Mouse (Mus musculus) kidney, adult 18-20 months (tissue): Measurements from ENCODE around the gene Setd5.

Source experiments
- DNase-seq: peaks from one replicate; pipeline ENCODE4 v3.0.0; 2021

The Setd5 gene

DNA sequence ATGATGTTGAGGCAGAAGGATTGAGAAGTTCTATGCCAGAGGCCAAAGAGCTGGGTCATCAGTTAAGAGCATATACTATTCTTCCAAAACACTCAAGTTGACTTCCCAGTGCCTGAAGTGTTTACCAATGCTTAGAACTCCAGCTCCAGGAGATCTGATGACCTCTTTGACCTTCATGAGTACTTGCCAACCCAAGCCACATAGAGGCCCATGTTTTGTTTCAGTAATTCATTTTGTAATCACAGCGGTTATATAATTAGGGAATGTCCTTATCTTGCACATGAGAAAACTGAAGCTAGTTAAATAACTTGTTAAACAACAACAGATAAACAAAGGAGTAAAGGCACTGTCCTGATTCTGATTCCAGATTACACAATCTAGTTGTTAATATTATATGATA is 67.6 kb downstream of the Setd5 start:
- DNase-seq = peak; percentile 17

DNA sequence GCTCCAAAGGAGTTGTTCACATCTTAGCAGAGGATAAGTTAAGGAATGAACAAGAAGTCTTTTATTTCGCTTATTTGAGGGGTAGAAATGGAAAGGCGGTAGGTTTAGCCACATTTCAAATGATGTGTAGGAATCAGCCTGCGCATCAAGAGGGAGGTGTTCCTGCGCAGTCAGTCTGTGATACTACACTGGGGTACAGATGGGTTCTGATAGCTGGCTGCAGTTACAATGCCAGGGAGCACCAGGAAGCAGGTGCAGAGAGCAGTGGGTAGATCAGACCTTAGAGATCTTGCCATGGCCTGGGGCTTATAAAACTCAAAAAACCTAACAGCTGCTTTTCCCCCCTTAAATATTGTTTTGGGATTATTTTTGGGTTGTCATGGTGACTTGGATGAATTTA is 68.1 kb downstream of the Setd5 start:
- DNase-seq = no peak

DNA sequence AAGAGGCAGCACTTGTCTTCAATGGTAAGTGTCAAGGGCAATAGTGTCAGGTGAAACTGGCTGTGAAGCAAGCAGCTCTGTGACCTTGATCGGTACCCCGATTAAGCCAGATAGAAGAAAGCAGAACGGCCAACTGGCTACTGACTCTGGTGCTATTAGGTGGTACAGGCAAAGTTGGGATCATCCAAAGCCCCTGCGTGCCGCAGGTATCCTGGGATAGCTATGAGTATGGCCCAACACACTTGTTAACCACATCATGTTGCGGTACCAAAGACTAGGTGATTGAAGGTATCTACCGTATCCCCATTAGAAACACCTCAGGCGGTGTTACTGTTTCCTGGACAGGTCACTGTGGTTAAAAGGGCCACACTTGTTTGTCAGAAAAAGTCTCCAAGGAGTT is 76.9 kb downstream of the Setd5 start:
- no peak for DNase-seq

DNA sequence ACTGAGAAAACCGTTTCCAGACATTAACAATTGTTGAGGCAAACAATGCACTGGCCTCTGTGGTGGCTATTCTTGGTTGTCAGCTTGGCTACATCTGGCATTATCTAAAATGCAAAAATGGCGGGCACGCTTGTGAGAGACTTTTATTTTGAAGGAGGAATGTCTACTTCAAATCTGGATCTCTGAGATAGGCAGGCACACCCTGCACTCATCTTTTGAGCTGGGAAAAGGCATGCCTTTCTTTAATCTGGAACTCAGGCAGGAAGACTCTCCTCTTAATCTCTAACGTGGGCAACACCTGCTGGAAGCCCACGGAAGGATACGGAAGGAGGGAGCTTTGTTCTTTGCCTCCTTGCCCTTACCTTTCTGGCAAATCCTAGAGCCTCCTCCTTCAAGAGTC is 77.7 kb downstream of the Setd5 start:
- no peak for DNase-seq

DNA sequence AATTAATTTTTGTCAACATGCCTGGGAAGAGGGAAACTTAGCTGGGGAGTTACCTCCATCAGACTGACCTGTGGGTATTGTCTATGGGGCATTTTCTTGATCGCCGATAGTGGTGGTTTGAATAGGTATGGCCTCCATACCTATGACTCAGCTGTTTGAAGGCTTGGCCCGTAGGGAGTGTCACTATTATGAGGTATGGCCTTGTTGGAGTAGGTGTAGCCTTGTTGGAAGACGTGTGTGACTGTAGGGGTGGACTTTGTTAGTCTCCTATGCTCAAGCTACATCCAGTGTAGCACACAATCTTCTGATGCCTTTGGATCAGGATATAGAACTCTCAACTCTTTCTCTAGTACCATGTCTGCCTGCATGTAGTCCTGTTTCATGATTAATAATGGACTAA is 78.9 kb downstream of the Setd5 start:
- no peak for DNase-seq

DNA sequence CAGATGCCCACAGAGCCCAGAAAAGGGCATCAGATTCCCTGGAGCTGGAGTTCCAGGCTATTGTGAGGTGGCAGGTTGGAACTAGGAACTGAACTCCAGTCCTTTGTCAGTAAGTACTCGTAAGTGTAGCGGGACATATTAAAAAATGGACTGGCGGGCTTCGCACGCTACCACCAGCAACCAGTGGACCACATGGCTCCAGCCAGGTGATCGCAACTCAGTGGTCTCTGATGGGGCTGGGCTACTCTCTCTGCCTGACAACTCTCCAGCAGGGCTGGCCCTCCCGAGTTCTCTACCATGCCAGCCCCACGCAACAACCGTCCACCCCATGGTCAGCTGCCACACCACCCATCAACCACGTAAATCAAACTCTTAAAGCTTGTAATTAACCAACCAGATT is 82.9 kb downstream of the Setd5 start:
- DNase-seq = no peak

DNA sequence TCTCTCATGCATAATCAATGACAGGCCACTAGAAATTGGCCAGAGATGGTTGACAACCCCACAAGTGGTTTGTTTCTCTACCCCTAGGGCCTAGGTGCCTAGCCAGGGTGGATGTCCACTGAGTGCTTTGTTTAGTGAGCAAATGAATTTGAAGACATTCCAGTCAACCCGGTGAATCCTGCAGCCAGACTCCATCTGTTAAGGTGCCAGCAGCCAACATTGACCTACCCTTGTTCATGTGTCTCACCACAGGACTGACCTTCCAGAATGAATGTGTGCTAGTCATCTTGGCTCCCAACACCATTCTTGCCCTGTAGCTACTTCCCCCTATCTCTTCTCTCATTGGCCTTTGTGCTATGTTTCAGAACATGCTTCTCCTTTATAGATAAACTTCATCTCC is 84.8 kb downstream of the Setd5 start:
- no peak for DNase-seq

DNA sequence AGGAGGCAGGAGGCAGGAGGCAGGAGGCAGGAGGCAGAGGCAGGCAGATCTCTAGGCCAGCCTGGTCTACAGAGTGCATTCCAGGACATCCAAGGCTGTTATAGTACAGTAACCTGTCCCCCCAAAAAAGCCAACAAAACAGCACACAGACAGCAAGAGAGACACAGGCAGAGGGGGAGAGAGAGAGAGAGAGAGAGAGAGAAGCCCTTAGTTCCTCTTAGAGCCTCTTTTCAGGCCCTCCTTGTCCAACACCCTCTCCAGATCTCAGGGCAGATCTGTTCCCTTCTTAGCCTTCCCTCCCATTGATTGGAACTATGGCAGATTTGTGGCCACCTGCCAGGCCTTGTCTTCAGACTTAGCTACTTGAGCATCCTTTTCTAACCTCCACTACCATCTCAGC is 86.3 kb downstream of the Setd5 start:
- DNase-seq = no peak

DNA sequence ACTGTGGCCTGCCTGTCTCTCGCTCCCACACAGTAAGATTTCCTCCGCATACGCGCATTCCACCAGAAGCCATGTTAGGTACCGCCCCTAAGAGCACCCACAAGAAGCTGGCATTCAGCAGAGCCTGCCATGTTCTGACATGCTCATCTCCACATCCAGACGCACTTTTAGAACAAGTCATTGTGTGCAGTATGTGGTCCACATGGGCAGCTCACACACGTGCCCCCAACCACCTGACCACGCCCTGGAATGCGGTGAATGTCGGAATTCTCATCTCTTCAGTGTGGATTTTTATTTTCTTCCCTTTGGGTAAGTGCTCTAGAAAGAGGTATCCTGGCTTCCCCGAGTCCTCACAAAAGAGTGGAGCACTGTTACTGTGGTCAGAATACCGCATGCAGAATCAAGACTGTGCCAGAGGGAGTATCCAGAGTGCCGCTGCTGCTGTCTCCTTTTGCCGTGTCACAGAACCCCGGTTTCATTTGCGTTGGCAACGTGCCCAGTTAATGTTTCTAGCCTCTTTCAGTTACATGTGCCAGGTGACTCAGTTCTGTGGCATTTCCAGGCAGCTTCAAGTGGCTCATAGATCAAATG is 89.6 kb downstream of the Setd5 start:
- peak; percentile 59 for DNase-seq

DNA sequence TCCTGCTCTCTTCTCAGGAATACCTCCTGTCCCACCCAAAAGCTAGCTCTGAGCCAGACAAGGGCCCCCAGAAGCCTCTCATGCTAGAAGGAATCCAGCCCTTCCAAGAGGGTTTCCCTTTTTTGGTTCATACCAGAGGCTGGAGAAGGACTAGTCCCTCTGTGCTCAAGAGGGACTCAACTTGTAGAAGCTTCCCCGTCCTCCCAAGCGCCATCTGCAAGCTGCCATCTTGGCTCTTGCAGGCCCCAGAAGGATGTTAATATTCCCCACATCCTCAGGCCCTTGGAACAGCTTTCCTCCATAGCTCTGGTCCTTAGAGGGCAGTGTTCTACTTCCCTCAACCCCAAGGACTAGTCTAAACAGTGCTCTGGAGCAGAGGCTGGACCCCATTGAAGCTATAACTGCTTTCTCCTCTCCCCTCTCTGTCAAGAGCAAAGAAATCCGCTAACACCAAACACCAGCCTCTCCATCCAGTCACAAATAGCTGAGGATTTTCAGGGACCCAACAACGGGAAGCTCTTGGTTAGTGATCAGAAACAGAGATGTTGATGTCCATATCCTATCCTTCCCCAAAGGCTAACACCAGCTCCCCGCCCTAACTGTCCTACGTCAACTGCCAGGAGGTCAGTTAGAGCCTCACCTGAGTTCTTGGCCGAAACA is 91.3 kb downstream of the Setd5 start:
- no peak for DNase-seq

DNA sequence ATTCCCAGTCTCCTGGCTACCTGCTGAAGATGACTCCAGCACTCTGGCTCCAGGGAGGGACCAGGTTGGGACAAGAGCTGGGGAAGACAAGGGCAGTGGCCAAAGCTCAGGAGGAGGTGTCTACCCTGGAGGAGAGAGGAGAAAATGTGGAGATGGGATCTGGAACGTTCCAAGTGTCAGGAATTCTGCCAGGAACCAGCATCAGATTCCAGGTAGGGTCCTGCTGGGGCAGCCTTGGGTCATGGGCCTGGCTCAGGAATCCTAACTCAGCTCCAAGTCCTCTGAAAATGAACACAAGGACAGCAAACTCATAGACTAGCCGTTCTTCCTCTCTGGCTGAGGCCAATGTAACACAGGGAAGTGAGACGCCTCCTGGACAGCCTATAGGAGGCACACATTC is 92.7 kb downstream of the Setd5 start:
- DNase-seq = no peak

DNA sequence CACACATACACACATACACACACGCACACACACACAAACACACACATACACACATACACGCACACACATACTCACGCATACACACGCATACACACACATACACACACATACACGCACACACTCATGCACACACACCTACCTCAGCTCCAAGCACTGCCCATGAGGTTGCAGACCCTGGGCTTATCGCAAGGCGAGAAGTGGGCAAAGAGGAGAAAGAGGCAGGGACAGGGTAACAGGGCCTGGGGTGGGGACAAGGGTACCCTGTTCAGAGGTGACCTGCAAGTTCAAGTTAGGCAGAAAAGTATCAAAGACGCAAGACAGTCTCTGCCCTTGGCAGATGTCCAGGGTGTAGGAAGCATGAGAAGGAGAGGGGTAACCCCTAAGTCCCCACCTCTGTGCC is 93.5 kb downstream of the Setd5 start:
- DNase-seq = no peak

DNA sequence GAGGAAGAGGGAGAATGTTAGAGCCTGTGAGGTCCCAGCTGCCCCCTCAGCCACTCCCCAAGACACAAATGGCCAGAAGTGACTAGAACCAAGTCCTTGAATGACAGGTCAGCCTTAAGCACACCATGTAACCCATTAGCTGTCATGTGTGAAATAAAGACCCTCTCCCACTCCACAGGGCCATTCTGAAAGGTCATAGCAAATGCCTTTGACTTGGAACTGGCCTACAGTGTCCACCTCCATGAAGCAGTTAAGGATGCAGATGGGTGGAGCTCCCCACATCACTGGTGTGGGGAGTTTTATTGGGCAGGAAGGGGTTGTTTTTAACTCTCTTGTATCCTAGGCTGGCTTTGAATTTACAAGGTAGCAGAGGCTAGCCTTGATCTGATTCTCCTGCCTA is 94.8 kb downstream of the Setd5 start:
- no peak for DNase-seq

DNA sequence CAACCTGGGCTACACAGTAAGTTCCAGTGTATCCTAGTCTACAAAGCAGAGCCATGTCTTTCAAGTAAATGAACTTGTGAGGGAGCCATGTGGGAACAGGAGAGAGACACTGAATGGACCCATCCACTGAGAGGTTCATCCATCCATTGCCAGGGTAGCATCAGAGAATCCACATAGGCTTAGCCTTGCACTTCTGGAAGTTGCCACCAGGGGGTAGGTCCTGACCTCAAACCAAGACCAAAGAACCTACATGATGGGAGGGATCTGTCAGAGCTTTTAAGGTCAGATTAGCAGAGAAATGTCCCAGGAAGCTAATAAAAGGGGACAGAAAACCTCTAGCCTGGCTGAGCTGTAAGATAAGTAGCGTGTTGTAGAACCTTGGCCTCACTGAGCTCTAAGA is 95.4 kb downstream of the Setd5 start:
- DNase-seq = peak; percentile 68

DNA sequence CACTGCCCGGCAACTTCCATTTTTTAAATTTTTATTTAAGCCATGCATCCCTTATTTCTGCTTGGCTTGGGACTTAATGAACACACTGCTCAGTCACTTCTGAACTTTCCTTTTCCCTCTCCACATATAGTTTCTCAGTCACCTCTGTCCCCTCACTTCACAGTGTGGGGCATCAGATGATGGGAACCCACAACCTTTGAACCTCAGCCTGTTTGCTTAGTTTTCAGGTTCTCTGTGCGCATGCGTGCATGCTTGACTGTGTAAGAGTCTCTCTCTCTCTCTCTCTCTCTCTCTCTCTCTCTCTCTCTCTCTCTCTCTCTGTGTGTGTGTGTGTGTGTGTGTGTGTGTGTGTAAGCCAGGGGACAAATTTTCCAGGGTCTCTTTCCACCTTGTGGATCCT is 98.3 kb downstream of the Setd5 start:
- no peak for DNase-seq

DNA sequence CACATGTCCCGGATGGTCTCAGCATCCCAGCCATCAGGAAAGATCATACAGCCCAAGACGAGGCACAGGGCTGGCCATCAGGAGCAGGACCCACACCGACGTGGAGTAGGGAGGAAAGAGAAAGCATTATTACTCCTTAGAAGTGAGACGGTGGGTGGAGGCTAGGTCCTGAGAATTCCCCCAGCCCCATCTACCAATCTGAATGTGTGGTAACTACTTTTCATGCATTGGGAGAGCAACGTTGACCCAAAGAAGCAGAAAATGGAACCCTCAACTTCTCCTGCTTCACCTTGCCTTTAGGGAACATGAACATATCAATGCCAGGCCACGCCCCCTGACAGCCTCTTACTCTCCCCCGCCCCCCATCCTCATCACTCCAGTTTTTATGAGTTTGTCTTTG is 99.4 kb downstream of the Setd5 start:
- DNase-seq = no peak

DNA sequence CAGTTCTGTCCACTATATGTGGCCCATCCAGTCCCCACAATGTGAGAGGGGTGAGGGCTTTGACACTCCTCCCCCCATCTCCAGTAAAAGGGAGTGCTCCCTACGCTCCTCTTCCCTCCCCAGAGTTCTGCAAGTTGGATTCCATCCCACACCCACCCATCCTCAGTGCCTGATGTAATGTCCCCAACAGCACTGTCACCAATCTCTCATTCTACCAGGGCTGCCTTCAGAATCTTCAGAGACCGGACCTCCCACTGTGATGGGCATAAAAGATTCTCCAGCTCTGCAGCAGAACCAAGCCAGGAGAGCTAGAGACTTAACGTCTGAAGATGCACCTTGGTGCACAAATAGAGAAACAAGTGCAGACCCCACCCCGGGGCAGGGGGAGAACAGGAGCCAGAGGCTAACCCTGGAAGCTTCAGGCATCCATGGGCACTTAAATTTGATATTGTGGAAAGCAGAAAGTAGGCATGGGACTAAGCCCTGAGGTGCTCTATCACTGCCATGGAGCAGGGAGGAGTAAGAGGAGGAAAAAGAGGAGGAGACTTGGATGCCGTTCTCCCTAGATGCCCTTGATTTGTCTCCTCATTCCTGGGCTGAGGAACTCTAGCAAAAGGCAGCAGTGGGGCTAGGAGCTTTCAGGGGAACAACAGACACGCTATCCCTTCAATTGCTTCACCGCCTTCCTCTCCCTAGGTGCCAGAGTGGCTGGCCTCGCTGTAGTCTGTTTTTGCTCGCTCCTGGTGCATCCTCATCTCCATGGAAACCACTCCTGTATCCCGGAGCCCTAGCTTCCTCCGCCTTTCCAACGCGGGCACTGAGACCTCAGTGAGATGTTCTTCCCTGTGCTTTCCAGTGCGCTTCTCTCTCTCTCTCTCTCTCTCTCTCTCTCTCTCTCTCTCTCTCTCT is 101.4 kb downstream of the Setd5 start:
- DNase-seq = no peak

DNA sequence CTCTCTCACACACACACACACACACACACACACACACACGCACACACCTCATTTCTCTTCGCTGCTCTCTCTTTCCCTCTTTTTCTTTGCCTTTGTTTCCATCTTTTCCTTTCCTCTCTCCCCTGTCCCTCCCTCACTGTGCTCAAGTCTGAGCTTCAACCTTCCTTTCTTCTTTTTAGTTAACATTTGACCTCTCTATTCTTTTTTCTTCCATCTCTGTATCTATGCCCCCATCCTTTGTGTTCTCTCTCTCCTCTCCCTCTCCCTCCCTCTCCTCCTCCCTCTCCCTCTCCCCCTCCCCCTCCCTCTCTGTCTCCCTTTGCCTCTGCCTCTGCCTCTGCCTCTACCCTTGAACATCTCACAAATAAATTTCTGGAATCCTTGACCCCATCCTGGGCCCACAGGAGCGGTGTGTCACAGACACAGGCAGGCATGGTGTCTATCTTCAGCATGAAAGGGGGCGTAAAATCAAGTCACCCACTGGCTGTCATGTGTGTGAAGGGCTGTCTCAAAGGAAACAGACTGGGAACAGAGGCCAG is 102.1 kb downstream of the Setd5 start:
- no peak for DNase-seq

DNA sequence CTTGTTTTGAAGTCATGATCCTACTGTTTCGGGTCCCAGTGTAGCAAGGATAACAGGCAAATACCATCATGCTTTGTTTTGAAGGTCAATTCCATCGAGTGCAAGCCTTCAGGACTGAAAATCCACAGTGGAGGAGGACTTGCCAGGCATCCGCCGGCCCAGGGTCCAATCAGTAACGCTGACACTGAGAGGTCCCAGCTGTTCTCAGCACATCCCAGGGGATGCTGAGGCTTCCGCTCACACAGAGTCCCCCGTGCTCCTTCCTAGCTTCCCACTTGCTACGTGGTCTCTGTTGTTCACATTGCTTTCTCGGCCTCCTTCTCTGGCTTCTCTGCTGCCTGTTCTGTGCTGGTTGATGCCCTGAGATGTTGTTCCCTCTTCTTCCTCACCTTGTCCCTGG is 107.0 kb downstream of the Setd5 start:
- no peak for DNase-seq

DNA sequence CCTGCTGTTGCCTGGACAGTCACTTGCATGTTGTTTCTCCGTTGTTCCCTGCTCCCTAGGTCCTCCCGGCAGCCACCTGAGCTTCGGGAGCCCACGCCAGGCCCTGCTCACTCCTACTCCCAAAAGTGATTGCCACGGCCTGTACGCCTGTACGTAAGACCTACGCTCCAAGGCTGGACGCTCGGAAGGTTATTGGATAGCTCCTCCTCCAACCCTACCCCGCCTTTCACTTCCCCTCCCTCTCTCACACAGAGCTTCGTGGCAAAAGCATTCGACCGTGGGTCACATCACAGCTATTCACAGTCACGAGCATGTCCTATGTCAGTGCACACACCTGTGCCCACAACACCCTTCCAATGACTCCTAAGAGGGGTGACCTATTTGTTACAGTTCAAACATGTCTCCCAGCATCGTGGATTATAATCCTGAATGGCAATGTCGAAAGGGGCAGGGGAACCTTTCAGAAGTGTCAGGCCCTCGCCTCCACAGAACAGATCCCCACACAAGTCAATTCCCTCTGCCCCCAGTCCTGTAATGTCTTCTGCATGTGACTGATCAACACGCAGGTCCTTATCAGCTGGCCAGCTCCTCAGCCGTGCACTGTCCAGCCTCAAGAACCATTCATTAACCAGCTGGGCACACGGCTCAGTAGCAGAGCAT is 107.8 kb downstream of the Setd5 start:
- no peak for DNase-seq

DNA sequence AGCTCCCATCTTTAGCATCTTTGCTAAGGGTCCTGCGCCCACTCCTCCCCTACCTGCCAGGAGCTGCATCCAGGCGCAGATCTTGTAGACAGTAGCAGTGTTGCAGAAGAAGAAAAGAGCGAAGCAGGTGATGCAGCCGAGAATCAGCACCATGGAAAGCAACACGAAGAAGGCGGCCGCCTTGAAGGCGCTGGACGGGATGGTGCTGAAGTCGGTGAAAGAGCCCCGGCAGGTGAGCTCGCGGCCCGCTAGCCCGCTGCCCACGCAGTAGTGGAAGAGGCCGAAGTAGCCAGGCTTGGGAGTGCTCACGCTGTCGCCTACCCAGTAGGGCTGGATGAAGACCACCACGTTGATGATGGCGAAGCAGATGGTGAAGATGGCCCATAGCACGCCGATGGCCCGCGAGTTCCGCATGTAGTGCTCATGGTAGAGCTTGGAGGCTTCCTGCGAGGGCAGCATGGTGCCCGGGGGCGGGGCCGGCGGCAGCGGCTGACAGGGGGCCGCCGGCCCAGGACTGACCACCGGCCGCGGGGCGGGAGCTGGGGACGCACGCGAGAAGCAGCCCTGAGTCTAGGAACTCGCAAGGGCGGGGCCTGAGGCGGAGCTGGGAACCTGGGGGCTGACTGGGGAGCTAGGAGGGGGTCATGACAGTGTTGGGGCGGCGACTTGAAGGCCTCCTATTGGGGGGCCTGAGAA is 116.7 kb downstream of the Setd5 start:
- DNase-seq = peak; percentile 22

DNA sequence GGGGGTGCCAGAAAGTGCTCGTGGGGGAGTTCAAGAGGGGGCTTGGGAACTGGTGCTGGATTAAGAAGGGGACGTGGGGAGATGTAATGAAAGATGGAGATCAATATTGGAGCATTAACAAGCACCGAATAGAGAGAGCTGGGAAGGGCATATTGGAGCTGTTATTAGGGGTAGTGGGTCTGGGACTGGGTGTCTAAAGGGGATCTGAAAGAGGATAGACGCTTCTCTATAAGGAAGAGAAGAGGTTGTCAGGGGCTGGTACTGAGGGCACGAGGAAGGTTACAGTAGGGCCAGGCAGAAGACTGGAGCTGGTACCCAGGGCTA is 117.3 kb downstream of the Setd5 start:
- no peak for DNase-seq
